Mouse (Mus musculus) heart, embryonic 12.5 days (tissue): ENCODE results near the gene Ehbp1l1. TPM values are rescaled to one million over a fixed set of nuclear protein-coding genes. Genes with fewer than 3 reads are reported as not detected.
"Not testable (repeated sequence)": the region's sequence is repeated elsewhere in the genome, so short reads cannot be mapped to it uniquely, and the experiment has no call there.

Experiments used
- ATAC-seq: fragments of 200-750 bp; cut with Nextera tagmentation; 2 replicates; pipeline ENCODE4 v1.8.0; 2017; ENCODE audit warnings: moderate TSS enrichment, moderate library complexity; ENCODE audit not compliant: insufficient number of reproducible peaks, low FRiP score
- H3K27ac ChIP-seq: fragments of 300-500 bp; sonication (generic); 2 replicates; pipeline ENCODE4 v1.5.1; 2016; ENCODE audit warnings: mild to moderate bottlenecking, moderate library complexity; ENCODE audit not compliant: poor library complexity, severe bottlenecking
- H3K27me3 ChIP-seq: fragments of 300-500 bp; sonication (generic); replicated peaks from 2 replicates; pipeline ENCODE4 v1.6.1; 2016; ENCODE audit warnings: mild to moderate bottlenecking, moderate library complexity
- H3K36me3 ChIP-seq: fragments of 300-500 bp; sonication (generic); 2 replicates; pipeline ENCODE4 v1.6.1; 2016; ENCODE audit warnings: mild to moderate bottlenecking, moderate library complexity
- H3K4me1 ChIP-seq: fragments of 300-500 bp; sonication (generic); replicated peaks from 2 replicates; pipeline ENCODE4 v1.6.1; 2016; ENCODE audit warnings: mild to moderate bottlenecking
- H3K4me2 ChIP-seq: fragments of 300-500 bp; sonication (generic); 2 replicates; pipeline ENCODE4 v1.6.1; 2016; ENCODE audit warnings: mild to moderate bottlenecking, moderate library complexity
- H3K4me3 ChIP-seq: fragments of 300-500 bp; sonication (generic); 2 replicates; pipeline ENCODE4 v1.5.1; 2016; ENCODE audit warnings: mild to moderate bottlenecking
- H3K9ac ChIP-seq: fragments of 300-500 bp; sonication (generic); 2 replicates; pipeline ENCODE4 v1.6.1; 2016; ENCODE audit warnings: mild to moderate bottlenecking, moderate library complexity
- H3K9me3 ChIP-seq: fragments of 300-500 bp; sonication (generic); replicated peaks from 2 replicates; pipeline ENCODE4 v1.6.1; 2016; ENCODE audit warnings: mild to moderate bottlenecking, moderate library complexity
- WGBS: fragments of 180-500 bp; shearing (Covaris S2); methylation state at CpG from one replicate; pipeline ENCODE4 v1.1.7; 2016; 5-methylcytosine and 5-hydroxymethylcytosine counted together
- polyA plus RNA-seq: library from polyadenylated mRNA; unstranded; fragments of >200 nt; fragmentation: Nextera tagmentation; extraction: Ambion mirVana; gene quantifications from 2 replicates; pipeline ENCODE4 v1.2.1, GENCODE M21; 2016

Ehbp1l1 gene
- polyA plus RNA-seq, 1 experiment from 2014 or later, result 123 TPM

DNA sequence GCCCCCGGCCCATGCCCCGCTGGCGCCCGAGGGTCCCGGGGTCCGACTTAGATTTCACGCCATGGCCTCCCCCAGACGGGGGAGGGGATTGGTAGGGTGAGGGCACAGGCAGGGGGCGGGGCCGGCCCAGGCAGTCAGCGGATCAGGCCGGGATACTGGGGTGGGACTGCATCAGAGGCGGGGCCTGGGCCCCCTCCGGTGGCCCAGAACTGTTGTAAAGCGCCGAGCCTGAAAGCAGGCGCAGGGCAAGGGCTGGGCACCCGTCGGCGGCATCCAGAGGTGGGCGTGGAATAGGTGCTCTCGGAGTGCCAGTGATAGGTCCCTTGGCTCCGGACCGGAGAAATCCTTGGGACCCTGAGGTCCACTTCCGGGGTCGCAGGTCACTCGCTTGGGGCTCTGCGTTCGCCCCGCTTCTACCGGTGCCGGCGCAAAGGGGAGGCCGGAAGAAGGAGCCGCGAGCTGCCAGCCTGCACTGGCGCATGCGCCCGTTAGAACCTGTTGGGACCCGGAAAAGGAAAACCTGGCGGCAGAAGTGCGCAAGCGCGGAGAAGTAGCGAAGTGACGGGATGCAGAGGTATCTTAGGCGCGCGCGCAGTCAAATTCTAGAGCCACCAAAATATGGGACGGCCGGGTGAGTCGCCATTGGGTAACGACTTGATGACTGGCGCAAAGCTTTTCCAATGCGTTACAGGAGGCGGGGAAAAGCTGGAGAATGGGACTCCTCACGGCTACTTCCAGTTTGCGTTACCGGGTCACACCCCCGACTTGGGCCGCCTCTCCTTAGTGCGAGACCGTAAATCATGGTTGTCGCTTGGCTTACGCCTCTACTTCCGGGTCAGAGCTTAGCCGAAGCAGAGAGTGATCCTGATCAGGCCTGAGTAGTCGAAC is 37.7 kb downstream of the Ehbp1l1 start, which contains the start of the genes Map3k11 and Pcnx3:
Gene Map3k11, plus strand, starts transcription at position 543 of the 888 bp plus-strand sequence.
Gene Pcnx3, minus strand, starts transcription at position 709 of the 888 bp plus-strand sequence.
- peaks cover 60% of the 10 kb centered on the region for H3K36me3 ChIP-seq
- H3K4me3 ChIP-seq, result peak within 1 kb of the TSS; percentile 84
- WGBS, result under 1% methylated on average over 69 of the region's 69 CpGs
- H3K4me1 ChIP-seq, result peaks cover 48% of the 10 kb centered on the region
- H3K27ac ChIP-seq, result peak within 1 kb of the TSS; percentile 87
- ATAC-seq, result peak; percentile 84
- H3K27me3 ChIP-seq, result no peaks in the 10 kb centered on the region
- peak within 1 kb of the TSS; percentile 98 for H3K9ac ChIP-seq
- H3K9me3 ChIP-seq, result no peaks in the 10 kb centered on the region
- peak within 1 kb of the TSS; percentile 99 for H3K4me2 ChIP-seq

DNA sequence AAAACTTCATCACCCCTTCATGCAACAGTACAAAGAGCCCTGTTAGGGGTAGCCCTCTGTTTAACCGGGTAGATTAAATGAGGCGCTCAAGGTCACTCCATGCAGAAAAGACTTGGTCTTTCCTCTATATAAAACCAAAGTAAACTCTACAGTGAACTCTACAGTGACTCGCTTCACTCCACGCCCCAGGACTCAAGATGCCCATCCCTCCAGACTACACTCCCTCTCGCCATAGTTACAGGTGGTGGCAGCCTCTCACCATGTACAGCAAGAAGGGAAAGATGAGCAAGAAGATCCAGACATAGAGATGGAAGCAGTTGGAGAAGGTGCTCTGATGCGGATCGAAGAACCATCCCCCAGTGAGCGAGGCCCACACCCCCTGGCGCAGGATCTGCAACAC is 38.4 kb downstream of the Ehbp1l1 start:
- Histone ChIP-seq H3K9me3 (no peaks in the 10 kb centered on the region), H3K27ac (peak overlapping the region; percentile 87), H3K27me3 (no peaks in the 10 kb centered on the region), H3K4me2 (peak overlapping the region; percentile 99), H3K4me1 (peaks cover 41% of the 10 kb centered on the region), H3K4me3 (peak overlapping the region; percentile 84), H3K36me3 (peaks cover 60% of the 10 kb centered on the region), H3K9ac (peak overlapping the region; percentile 92)
- WGBS, result 21% methylated on average over 9 of the region's 9 CpGs
- ATAC-seq, result no peak

DNA sequence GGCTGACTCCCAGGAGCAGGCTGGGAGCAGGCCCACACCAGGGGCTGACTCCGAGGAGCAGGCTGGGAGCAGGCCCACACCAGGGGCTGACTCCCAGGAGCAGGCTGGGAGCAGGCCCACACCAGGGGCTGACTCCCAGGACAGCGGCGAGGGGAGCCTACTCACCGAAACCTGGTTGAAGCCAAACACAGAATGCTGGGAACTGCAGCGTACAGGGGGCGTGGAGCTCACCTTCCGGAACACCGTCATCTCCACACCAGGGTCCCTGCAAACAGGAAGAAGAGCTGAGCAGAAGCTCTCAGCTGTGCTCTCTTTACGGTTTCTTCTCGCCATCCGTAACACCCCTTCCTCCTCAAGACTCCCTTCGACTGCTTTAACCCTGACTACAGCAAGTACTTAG is 39.2 kb downstream of the Ehbp1l1 start:
- Histone ChIP-seq H3K4me1 (peaks cover 33% of the 10 kb centered on the region), H3K36me3 (peaks cover 64% of the 10 kb centered on the region), H3K9ac (peak overlapping the region; percentile 92; the same call in 1 of the 2 replicates), H3K4me2 (peak overlapping the region; percentile 99), H3K4me3 (0 out of 2 replicates have a peak overlapping the region, but pooled peaks have one; percentile 84)
- ATAC-seq, H3K27me3 ChIP-seq, H3K27ac ChIP-seq, H3K9me3 ChIP-seq: not testable (repeated sequence)
- WGBS, result 88% methylated on average over 12 of the region's 12 CpGs

DNA sequence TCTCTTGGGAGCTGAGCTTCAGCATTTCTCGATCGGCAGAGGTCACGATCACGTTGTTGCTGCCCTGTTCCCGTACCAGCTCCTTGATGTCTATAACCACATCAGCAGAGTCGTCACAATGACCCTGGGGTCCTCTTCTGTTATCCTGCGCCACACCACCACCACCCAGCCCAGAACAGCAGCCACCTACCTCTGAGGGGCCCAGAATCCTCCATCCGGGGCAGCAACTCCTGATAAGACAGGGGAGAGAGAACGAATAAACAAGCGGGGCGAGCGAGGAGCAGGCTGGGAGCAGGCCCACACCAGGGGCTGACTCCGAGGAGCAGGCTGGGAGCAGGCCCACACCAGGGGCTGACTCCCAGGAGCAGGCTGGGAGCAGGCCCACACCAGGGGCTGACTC is 39.7 kb downstream of the Ehbp1l1 start:
- no peak overlapping the region for H3K4me3 ChIP-seq
- no peak overlapping the region for H3K27ac ChIP-seq
- no peaks in the 10 kb centered on the region for H3K27me3 ChIP-seq
- H3K4me2 ChIP-seq, result no peak overlapping the region
- ATAC-seq, result no peak
- peaks cover 64% of the 10 kb centered on the region for H3K36me3 ChIP-seq
- H3K9ac ChIP-seq, result no peak overlapping the region
- peaks cover 28% of the 10 kb centered on the region for H3K4me1 ChIP-seq
- H3K9me3 ChIP-seq, result no peaks in the 10 kb centered on the region
- WGBS, result 71% methylated on average over 13 of the region's 13 CpGs

DNA sequence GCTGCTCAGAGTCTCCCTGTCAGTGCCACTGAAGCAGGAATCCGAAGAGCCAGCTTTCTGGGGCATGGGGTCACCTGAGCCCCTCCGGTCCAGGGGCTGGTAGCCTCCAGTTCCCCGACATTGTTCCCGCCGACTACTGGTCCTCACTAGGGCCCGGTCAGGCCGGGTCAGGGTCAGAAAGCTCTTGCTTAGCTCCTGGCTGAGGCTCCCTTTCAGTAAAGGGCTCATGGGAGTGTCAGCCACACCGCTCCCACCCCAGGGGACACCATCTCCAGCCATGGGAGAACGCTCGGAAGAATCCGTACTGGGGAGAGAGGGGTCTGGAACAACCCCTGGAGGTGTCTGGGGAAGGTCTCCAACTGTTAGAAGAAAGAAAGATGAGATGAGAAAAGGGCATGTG is 40.3 kb downstream of the Ehbp1l1 start:
- Histone ChIP-seq H3K9me3 (no peaks in the 10 kb centered on the region), H3K4me3 (no peak overlapping the region), H3K27me3 (no peaks in the 10 kb centered on the region), H3K27ac (no peak overlapping the region), H3K4me2 (no peak overlapping the region), H3K9ac (no peak overlapping the region), H3K36me3 (peaks cover 64% of the 10 kb centered on the region), H3K4me1 (peaks cover 22% of the 10 kb centered on the region)
- no peak for ATAC-seq
- WGBS, result 91% methylated on average over 11 of the region's 11 CpGs

DNA sequence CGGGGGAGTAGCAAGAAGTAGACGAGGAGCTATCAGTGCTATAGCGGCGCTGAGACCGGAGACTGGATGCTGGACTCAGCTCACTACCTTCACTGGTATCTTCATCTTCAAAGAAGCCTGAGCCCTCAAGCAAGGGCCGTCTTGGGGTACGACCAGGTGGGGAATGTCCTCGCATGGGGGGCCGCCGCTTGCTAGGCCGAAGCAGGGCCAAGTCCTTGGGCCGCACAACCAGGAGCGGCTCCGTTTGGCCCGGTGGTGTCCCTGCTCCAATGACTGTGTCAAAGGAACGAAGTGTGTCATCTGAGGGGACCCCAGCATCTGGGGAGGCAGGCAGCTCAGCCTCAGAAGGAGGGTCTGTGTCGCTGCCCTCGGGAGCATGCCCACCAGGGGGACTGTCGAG is 40.7 kb downstream of the Ehbp1l1 start:
- H3K27ac ChIP-seq, result no peak overlapping the region
- peaks cover 65% of the 10 kb centered on the region for H3K36me3 ChIP-seq
- no peak for ATAC-seq
- no peak overlapping the region for H3K9ac ChIP-seq
- no peak overlapping the region for H3K4me3 ChIP-seq
- 95% methylated on average over 19 of the region's 19 CpGs for WGBS
- peaks cover 18% of the 10 kb centered on the region for H3K4me1 ChIP-seq
- H3K27me3 ChIP-seq, result no peaks in the 10 kb centered on the region
- H3K4me2 ChIP-seq, result no peak overlapping the region
- no peaks in the 10 kb centered on the region for H3K9me3 ChIP-seq

DNA sequence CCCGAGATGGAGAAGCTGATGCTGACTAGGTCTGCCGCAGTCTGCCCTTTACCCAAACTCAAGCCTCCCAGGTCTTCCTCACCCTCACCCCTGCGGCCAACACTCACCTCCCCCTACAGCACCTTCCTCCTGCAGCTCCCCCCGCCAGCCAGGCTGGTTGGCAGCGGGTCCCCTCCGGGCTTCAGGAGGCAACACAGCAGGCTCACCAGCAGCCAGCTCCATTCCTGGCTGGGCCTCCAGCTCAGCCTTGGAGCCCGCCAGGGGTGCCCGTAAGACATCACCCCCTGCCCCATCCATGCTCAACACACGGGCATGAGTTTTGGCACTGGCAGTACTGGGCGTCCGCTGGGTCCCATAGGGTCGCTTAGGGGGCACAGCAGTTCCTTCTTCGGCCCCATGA is 41.1 kb downstream of the Ehbp1l1 start:
- H3K27ac ChIP-seq, result no peak overlapping the region
- H3K36me3 ChIP-seq, result peaks cover 70% of the 10 kb centered on the region
- H3K4me2 ChIP-seq, result no peak overlapping the region
- no peak for ATAC-seq
- 91% methylated on average over 13 of the region's 13 CpGs for WGBS
- no peaks in the 10 kb centered on the region for H3K9me3 ChIP-seq
- peaks cover 13% of the 10 kb centered on the region for H3K4me1 ChIP-seq
- no peak overlapping the region for H3K9ac ChIP-seq
- no peak overlapping the region for H3K4me3 ChIP-seq
- H3K27me3 ChIP-seq, result no peaks in the 10 kb centered on the region

DNA sequence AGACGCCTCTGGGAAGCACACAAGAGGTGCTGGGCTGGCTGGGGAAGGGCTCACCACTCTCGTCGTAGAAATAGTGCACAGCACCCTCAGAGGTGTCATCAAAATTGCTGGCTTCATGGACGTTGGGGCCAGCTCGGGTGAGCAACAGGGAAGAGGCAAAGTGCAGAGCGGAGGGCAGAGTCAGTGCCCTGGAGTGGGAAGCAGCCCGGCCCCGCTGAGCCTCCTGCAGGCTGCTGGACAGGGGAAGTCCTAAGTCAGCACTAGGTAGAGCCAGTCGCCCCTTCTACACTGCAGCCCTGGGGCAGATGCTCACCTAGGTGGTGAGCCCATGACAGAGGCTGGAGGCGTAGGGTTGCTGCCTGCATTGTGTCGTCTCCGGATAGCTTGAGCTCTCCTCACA is 41.9 kb downstream of the Ehbp1l1 start:
- ATAC-seq, result no peak
- Histone ChIP-seq H3K27ac (no peak overlapping the region), H3K36me3 (peaks cover 77% of the 10 kb centered on the region), H3K4me2 (no peak overlapping the region), H3K9ac (no peak overlapping the region), H3K27me3 (no peaks in the 10 kb centered on the region), H3K4me1 (peaks cover 12% of the 10 kb centered on the region), H3K4me3 (no peak overlapping the region), H3K9me3 (no peaks in the 10 kb centered on the region)
- 88% methylated on average over 12 of the region's 12 CpGs for WGBS

DNA sequence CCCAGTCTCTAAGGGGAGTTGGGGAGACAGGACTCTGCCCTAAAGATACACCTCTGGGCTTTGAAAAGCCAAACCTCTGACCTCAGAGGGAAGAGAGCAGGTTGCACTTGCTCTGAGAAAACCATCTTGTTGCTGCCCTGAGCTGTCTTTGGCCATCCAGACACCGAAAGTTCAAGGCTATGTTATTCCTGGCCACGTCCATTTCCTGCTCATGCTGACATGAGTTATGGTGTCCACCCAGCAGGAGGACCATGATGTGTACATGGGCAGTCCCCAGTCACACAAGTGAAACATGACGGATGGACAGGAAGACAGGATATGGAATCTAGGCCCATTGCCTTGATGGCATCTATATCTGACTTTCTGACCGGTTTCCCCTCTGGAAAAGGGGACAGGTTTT is 45.7 kb downstream of the Ehbp1l1 start:
- H3K4me2 ChIP-seq, result no peak overlapping the region
- no peaks in the 10 kb centered on the region for H3K9me3 ChIP-seq
- 74% methylated on average over 4 of the region's 4 CpGs for WGBS
- no peak overlapping the region for H3K4me3 ChIP-seq
- no peaks in the 10 kb centered on the region for H3K27me3 ChIP-seq
- no peak overlapping the region for H3K9ac ChIP-seq
- H3K36me3 ChIP-seq, result peaks cover 93% of the 10 kb centered on the region
- no peak overlapping the region for H3K27ac ChIP-seq
- H3K4me1 ChIP-seq, result no peaks in the 10 kb centered on the region
- ATAC-seq, result peak; percentile 31; the same call in 1 of the 2 replicates

DNA sequence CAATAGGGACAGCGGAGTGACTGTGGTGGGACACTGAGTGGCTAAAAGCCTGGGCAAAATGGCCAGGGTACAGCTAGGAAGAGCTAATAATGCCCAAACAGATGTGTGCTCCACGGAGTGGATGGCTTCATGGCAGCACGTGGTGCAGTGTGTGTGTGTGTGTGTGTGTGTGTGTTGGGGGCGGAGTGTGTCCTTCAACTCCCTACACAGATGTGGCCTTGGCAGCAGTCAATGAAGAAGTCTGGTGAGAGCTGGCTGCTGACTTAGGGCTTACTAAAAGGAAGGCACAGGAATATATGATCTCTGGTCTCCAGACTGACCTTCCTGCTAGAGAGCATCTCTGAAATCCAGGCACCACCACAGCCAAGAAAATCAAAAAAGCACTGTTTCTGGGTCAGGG is 57.7 kb downstream of the Ehbp1l1 start:
- Histone ChIP-seq H3K27ac (no peak overlapping the region), H3K4me1 (peaks cover 17% of the 10 kb centered on the region), H3K4me2 (no peak overlapping the region), H3K9ac (no peak overlapping the region), H3K36me3 (peaks cover 89% of the 10 kb centered on the region), H3K27me3 (no peaks in the 10 kb centered on the region), H3K9me3 (no peaks in the 10 kb centered on the region), H3K4me3 (no peak overlapping the region)
- ATAC-seq, result no peak
- 88% methylated on average over 4 of the region's 4 CpGs for WGBS

DNA sequence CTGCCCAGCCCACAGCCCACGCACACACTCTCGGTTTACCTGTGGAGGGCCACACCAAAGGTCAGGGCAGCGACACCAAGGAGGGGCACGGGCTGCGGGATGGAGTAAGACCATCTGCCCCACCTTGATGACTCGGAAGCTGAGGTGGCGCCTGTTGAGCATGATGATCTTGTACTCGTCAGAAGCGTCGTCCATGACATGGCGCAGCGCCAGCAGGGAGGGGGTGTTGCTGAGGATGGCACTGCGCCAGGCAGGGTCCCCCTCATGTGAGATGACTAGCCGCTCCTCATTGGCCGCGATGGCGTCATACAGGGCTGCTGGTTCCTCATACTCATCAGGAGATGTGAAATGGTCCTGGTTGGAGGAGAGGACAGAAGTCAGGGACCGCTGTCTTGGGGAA is 59.7 kb downstream of the Ehbp1l1 start:
- no peak overlapping the region for H3K4me3 ChIP-seq
- 0 out of 2 replicates have a peak overlapping the region, but pooled peaks have one; percentile 10 for H3K9ac ChIP-seq
- peaks cover 69% of the 10 kb centered on the region for H3K36me3 ChIP-seq
- no peak for ATAC-seq
- WGBS, result 90% methylated on average over 18 of the region's 18 CpGs
- H3K4me1 ChIP-seq, result peaks cover 34% of the 10 kb centered on the region
- H3K4me2 ChIP-seq, result no peak overlapping the region
- H3K27me3 ChIP-seq, result no peaks in the 10 kb centered on the region
- H3K9me3 ChIP-seq, result no peaks in the 10 kb centered on the region
- no peak overlapping the region for H3K27ac ChIP-seq
